Mouse (Mus musculus) CD4-positive helper T cell, adult 2 months (primary cell): Measurements from ENCODE around the gene Cytl1.

Experiments used
- DNase-seq: peaks from one replicate; pipeline ENCODE4 v3.0.0-alpha.2; 2012; ENCODE audit warnings: low read depth, missing footprints, low spot score

Gene Cytl1

DNA sequence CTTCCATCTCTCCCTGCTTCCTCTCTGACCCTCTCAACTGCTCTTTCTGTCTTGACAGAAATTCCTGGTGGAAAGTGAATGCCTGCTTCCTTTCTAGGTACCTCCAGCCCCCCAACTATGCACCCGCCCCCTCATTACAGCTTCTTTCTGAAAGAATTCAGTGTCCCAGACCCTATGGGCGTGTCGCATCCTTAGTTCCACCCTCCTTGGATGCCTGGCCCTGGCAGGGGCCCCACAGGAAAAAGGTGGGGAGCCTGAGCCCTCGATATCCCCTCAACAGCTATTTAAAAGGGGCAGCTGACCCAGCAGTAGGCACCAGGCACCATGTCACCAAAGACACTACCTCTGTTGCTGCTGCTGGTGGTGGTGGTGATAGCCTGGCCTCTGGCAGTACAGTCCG is at the start of gene Cytl1:
Gene Cytl1, plus strand, starts transcription at position 296 of the 400 bp plus-strand sequence.
- no peak for DNase-seq

DNA sequence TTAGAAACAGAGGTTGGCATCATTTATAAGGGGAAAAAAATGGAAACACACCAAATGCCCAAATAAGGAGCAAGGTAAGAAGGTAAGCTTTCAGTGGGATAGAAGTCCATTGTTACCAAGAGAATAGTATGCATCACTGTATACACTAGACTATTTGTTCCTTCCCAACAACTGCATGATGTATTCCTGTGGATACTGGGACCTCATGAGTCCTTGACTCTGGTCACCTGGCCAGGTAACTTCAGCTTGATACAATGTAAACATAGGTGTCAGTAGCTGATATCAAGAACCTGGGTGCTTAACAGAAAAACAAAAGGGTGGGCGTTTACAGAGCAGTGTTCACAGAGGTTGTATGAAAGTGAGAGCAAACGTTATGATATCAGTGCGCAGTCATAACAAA is 42.6 kb upstream of the Cytl1 start:
- no peak for DNase-seq

DNA sequence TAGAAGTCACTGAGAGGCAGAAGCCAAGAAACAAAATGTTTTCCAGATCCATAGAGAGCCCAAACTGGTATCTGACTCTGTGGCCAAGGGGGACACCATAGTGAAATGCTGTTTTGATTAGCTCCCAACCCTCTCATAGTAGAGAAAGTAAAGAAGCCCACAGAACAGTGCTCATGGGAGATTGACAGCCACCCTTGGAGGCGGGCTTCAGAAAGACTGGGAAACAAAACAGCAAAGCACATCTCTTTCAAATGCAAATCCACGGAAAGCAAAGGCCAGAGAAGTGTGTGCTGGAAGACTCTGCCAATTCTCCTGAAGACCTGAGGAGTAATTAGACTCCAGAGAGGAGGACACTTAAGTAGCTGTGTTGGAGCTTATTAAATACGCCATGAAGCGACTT is 39.5 kb upstream of the Cytl1 start:
- no peak for DNase-seq

DNA sequence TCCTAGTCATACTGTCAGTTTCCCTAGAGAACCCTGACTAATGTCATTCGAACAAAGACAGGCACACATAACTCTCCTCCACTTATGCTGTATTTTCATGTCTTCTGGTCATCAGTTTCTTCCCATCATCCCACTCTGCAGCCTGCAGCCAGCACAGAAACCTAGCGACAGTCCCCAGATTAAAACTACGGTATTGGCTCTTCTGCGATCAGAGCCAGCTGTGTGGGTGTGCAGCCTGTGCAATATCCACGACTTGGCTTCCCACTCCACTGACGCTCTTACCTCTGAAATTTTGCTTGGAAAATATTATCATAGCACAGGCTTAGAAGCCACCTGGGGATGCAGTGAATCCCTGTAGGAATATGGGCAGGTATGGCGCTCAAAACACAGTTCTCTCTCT is 38.0 kb upstream of the Cytl1 start:
- DNase-seq = no peak

DNA sequence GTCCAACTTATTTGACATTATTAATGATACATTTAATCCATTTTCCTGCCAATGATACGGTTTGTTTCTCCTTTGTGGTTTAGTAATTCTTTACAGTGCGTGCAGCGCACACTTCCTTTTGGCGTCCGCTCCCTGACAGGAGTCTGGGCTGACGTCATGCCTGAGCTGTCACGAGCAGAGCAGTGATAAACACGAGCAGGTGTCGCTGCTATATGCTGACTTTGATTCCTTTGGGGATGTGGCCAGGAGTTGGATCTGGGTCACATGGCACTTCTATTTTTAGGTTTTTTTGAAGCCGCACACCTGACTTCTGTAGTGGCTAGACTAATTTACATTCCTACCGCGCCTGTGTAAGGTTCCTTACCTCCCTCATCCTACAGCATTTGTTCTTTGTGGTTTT is 35.6 kb upstream of the Cytl1 start:
- no peak for DNase-seq

DNA sequence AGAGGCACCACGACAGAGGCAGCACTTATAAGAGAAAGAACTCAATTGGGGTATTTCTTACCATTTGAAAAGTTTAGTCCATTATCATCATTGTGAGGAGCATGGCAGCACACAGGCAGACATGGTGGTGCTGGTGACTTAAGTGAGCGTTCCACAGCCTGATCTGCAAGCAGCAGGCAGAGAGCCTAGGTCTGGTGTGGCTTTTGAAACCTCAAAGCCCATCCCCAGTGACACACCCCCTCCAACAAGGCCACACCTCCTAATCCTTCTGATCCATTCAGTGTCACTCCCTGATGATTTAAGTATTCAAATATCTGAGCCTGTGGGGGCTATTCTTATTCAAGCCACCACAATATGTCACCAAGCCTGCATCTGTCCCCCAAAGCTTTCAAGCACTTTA is 30.4 kb upstream of the Cytl1 start:
- DNase-seq = no peak

DNA sequence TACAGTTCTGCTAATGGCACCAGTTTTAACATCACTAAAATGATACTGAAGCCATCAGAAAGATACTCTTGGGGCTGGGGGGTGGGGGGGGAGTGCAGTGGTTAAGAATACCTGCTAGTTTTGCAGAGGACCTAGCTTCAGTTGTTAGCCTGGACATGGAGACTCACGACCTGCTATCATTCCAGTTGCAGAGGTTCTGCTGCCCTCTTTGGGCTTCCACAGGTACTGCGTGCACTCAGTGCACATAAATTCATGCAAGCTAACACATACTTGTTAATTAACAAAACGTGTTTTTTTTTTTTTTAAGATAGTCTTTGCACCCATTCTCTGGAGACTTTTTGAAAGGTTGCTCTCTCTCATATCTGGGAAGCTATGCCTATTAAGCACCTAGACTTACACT is 27.2 kb upstream of the Cytl1 start:
- DNase-seq = no peak

DNA sequence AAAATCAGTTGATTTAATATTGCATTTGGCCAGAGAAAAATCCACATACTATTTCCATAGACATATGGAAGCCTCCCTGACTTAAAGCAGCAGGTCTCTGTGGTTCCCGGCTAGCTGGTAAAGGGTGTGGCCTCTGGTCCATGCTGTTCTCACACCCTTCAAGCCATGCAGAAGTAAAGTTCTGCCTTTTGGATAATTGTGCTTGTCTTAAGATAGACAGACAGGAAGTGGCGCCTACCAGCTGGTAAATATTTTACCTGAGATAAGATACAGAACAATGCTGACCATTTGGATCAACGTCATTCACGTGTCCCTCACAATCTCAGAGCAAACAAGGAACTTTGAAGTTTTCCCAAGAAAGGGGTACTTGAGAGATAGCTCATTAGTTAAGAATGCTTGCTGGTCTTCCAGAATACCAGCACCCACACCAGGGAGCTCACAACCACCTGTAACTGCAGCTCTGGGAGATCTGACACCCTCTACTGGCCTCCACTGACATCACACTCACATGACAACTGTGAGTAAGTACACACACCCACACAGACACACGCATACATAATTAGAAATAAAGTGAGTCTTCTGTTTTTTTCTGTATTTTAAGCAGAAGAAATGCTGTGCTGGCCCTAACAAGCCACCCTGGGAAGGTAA is 25.9 kb upstream of the Cytl1 start:
- DNase-seq = no peak

DNA sequence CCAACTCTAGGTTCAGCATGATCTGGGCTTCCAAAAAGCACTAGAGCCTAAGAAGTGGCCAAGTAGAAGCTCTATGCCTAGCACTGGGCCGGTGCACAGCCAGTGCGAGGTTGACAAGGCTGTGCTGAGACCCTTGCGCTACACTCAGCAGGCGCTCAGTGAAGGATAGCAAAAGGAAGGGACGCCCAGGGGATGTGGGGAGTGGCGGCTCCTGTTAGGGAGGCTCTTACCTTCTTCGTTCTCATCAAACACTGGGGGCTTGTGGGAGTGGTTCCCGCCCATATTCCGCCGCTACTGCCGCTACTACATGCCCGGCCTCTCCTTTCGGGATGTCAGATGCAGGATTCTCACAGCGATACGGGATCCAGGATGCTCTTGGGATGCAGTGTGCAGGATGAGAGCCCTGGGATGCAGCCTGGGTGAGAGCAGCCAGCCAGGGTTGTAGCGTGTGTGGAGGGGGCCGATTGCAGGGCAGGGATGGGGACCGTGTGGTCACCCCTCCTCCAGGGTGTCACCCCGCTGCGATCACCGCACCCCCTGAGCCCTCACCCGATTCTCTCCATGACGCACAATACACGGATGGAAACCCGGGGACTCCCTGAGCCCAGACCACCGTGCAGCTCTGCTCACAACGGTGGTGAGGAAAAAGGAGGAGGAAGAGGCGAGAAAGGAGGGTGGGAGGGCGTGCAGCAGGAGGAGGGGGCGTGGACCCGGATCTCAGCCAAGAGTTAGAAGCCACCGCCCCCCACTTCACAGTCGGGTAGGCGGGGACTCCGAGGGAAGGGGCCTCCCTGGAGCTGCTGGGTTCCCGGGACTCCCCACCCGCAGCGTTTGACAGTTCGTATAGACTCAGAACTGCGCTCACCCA is 18.6 kb upstream of the Cytl1 start, which contains the start of gene Stk32b:
Gene Stk32b, minus strand, starts transcription at position 667 of the 868 bp plus-strand sequence.
- DNase-seq = no peak

DNA sequence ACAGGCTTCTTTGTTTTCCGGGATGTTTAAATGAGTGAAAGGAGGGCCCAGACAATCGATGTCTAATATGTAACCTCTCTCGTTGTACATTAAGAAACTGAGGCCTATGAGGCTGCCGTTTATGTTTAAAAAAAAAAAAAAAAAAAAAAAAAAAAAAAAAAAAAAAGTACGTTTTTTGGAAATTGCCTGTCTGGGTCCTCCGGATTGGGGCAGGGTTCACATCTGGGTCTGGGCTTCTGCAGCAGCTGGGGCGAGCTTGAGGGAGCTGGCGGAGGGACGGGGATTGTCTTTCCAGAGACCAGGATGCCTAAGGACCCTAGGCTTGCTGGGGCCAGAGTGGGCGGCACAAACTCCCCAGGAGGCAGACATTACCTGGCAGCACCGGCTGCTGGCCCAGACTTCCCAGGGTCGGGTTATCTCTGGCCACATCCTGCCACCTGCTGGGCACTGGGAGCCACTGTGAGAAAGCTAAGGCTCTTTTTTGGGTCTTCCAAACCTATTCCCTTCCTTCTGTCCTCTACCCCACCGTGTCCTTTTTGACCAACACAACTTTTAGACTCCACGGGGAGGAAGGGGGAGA is 17.8 kb upstream of the Cytl1 start:
- DNase-seq = no peak

DNA sequence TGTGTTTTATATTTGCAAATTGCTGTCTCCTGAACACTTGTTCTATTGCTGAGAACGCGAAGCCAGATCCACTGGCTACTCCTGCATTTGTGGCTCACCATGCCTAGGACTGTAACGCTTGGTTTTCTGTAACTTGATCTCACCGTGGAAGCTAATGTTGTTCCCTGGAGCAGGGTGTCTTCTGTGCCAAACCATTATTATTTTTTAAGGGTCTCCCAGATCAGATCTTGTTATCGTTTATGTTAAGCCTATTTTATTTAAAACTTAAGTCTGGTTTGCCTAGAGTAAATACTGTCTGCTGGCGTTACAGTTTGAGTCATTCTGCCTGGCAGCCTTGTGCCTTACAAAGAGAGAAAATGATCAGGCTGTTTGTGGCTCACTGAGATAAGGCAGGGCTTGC is 14.6 kb upstream of the Cytl1 start:
- no peak for DNase-seq

DNA sequence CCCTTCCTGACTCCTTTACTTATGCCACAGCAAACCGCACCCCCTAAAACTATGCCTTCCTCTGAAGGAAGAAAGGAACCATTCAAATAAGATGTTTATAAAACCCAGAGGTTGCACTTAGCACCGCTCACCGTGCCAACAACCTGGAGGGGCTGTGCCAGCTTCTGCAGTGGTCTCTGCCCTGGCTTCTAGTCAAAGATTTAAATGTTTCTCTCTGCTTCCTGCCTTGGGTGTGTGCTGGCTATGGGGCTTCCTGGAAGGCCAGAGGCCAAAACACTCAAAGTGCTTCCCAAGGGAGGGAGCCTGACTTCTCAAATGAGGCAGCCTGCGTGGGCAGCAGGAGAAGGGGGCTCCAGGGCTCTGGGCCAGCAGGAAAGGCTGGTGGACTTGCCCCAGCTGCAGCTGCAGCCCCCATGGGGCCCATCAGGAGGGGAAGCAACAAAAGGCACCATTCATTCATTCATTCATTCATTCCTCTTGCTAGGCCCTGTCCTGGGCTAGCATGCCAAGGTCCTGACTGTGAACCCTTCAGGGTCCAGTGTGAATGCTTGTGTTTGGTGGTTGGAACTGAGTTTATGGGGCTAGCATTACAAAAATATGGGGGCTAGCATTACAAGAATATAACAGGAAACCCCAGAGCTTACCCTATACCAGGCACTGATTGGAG is 10.0 kb upstream of the Cytl1 start:
- no peak for DNase-seq

DNA sequence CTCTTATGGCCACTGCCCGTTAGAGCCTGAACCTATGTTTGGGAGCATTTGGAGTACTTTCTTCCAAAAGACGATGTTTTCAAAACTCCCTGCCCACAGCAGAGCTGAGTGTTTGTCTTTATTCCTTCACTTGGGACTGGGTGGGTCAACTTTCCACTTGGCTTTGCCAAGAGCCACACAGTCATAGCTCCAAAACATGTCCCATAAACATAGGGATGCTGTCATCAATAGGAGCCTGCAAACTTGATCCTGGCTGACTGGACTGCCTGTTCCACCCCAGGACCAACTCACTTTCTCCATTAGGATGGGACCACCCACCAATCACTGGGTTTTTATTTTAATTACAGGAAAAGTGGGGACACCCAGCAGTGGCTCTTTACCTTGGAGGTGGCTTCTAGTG is 4.5 kb upstream of the Cytl1 start:
- no peak for DNase-seq

DNA sequence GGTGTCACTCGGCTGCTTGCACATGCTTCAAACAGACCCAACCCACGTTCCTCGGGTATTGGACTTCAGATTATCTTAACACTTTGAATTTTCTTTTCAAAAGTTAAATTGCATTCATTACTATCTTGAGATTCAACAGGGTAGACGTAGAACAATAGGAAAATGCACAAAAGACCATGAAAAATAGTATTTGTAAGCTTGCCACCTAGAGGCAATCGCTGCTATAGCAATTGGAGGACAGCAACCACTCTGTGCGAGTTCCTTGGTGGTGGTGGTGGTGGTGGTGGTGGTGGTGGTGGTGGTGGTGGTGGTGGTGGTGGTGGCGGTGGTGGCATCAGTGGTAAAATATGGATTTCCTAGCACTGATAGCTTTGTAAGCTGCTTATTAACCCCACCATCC is 894 bp downstream of the Cytl1 start:
- no peak for DNase-seq

DNA sequence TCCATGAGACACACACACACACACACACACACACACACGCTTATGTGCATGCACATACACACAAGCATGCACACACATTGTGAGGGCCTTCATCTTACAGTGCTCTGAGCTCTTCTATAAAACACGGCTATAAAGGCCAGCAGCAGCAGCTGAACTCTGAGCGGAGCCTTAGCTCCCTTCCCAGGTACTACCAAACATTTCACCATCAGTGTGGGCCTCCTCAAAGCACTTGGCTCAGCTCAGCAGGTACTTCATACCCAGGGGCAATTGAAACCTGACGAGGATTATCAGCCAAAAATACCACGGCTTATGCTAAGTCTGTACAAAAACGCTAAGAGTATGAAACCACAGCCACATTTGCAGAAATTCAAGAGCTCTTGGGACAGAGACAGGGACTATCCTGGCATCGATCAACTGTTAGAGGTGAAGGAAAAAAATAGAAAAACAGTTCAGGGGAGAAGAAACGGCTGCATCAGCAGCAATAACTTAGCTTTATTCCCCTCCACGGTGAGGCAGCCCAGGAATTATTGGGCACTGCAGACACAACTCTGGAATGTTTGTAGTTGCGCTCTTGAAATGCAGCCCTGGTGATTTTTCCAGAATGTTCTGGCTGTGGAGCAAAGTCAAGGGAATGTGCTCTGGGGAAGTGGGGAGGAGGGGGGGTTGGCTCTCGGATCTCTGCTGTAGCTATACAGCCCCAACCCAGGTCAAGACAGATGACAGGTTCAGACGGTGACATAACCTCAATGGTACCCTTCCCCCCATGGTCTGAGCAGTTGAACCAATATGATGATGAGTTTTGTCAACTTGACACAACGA is 8.8 kb downstream of the Cytl1 start:
- no peak for DNase-seq

DNA sequence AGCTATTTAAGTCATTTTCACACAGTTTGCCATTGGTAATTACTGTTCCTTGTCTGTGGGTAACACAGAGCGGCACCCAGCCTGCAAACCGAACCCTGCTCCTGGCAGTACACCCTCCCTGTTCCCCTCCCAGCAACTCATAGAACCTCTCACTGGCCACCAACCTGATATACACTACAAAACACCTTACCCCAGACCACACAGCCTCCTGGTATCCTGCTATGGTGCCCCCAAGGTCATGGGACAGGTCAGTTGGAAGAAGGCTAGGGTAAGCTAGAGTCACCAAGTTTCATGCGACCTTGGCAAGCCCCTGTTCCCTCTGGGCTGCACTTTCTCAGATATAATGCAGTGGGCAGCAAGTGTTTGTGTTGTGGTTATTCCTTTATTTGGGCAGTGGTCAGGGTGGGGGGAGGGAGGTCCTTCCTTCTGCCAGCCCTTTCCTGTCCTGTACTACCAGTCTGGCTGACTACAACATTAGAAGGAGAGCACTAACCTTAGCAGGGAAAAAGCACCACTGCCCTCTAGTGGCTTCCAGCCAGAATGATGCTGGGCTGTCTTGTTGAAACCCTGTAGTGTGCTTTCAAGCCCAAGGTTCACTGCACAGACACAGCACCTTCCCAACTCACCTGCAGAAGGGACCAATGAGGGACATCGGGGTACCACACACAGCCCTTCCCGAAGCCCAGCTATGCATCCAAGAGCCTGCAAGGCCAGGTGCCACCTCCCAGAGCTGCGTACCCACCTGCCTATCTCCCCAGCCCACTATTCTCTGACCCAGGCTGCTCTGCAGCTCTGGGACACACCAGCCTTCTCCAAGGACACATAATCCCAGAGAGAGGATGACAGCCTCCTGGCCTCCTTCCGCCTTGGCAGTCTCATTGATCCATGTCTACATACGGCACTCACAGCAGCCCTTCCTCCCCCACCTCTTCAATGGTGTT is 17.0 kb downstream of the Cytl1 start:
- DNase-seq = no peak

DNA sequence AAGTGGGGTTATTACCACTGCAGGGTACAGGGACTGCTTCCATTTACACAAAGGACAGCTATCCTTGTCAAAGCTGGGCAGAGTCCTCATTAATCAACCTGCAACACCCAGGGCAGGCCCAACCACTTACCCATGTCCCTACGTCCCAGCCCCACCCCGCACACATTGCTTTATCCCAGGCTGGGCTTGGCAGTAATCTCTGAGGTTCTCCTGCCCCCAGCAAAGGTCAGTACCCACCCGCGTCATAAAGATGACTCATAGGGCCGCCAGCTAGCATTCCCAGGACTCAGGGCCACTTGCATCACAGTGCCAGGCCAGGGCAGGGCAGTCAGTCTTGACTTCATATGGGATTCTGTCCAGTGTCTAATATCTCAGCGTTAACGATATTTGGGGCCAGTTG is 18.0 kb downstream of the Cytl1 start:
- DNase-seq = no peak

DNA sequence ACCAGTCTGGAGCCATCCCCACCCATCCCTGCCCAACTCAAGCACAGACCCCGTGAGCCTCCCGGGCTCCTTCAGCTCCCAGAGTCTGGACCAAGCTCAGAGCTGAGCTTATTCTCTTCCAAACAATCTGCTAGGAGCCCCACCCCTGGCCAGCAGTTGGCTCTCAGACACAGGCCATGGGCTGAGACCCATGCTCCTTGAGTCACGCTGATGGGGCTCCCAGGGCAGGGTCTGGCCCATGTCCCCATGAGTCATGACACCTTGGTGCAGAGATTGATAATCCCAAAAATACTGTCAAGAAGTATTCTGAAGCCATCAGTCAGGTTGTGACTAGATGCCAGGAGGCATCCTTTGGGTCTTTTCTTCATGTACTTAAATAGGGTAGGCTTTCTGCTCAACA is 26.7 kb downstream of the Cytl1 start:
- DNase-seq = no peak

DNA sequence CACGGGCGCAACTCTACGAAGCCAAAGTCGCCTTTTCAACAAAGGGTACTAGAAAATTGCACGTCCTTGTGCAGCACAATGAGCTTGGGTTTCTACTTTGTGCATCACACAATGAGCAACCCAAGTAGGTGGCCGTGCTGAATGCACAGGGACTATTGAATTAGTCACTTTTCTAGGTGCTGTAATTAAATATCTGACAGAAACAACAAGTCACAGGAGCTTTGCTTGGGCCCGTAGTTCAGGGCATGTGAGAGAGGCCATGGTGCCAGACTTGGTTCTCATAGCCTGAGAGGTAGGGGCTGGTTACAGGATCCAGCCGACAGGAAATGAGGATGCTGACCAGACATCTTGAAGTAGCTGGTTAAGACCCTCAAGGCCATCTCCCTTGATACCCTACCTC is 30.5 kb downstream of the Cytl1 start:
- DNase-seq = no peak

DNA sequence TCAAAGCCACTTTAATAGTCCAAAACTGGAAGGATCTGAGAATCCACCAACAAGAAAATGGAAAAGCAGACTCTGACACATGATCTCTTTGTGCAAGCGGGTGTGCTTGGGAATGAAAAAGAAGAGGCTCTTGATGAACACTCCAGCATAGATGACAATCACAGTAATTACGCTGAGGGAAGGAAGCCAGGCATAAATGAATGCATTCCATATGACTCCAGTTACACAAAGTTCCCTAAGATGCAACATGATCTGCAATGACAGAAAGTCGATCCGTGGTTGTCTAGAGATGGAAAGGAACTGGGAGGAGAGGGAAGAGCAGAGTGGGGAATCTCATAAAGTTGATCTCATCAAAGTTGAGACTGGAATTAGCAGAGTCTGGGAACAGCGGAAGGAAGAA is 31.9 kb downstream of the Cytl1 start:
- DNase-seq = no peak
